Mouse (Mus musculus): ENCODE data around the gene Crocc.

GRCm38 (mm10) chr4:141044816-141045215, 15.5 kb downstream of the Crocc start:
- TF ChIP-seq CTCF (IDR thresholded peaks at IDR 0.05; ENCODE audit: low read depth) (peak; percentile 95), EP300 (optimal IDR thresholded peaks at IDR 0.05) (no peak)

Measured in stomach, postnatal 0 days (tissue).